Mouse (Mus musculus) B cell, adult 67 days (primary cell): ENCODE results near the gene Bdh1. TPM values are rescaled to one million over a fixed set of nuclear protein-coding genes. Genes with fewer than 3 reads are reported as not detected.

Experiments used
- total RNA-seq, 2 experiments: library from RNA; stranded (reverse); gene quantifications; 4 replicates each; pipeline ENCODE4 v1.2.4; 2023

Bdh1 gene
- total RNA-seq: 10 to 100 TPM in 1 of 2 experiments, 1 to 10 TPM in 1; 9.5 to 11.2 TPM

GRCm38 (mm10) chr16:31422000-31422399, at the start of gene Bdh1:
Bdh1 (plus strand) TSS chr16:31422280.

Other genes starting within 250 kb of the Bdh1 start
- gene Acap2, start 221.0 kb upstream of the Bdh1 start, total RNA-seq: 10 to 100 TPM; 66.8 to 73.6 TPM
- gene Ppp1r2, start 147.0 kb upstream of the Bdh1 start, total RNA-seq: 10 to 100 TPM; 50.4 to 57.8 TPM
- gene Apod, start 107.5 kb upstream of the Bdh1 start, total RNA-seq: not detected
- 10 to 100 TPM; 85.2 to 85.8 TPM for gene Dlg1, start 241.2 kb downstream of the Bdh1 start, total RNA-seq